Mouse (Mus musculus): ENCODE measurements around the gene Scn1a. TPM values are rescaled to one million over a fixed set of nuclear protein-coding genes. Genes with fewer than 3 reads are reported as not detected.

The Scn1a gene
- polyA plus RNA-seq, 1 experiment, result 0.25 TPM

- Histone ChIP-seq H3K9me3 (replicated peaks; ENCODE audit: control insufficient read depth, insufficient read depth, low read length, poor library complexity, severe bottlenecking) (no peaks in the 10 kb centered on the region), H3K27me3 (ENCODE audit: control insufficient read depth, insufficient read depth, low read length, poor library complexity, severe bottlenecking) (no peaks in the 10 kb centered on the region), H3K27ac (ENCODE audit: insufficient read depth, low read length) (0 out of 2 replicates have a peak overlapping the region, but pooled peaks have one; percentile 4), H3K4me3 (ENCODE audit: low read depth, low read length) (no peak overlapping the region), H3K36me3 (ENCODE audit: control insufficient read depth, insufficient read depth, low read length, poor library complexity, severe bottlenecking) (no peaks in the 10 kb centered on the region), H3K4me1 (ENCODE audit: control insufficient read depth, insufficient read depth, low read length) (no peaks in the 10 kb centered on the region), H3K9ac (ENCODE audit: low read depth, poor library complexity, severe bottlenecking) (no peak overlapping the region)
- TF ChIP-seq POLR2A (IDR thresholded peaks at IDR 0.05; ENCODE audit: insufficient read depth, low read length), result no peak
- TF ChIP-seq CTCF (IDR thresholded peaks at IDR 0.05; ENCODE audit: low read depth, low read length), result no peak
- TF ChIP-seq EP300 (IDR thresholded peaks at IDR 0.05; ENCODE audit: insufficient read depth, low read depth, low read length), result no peak
These were observed 32.2 kb downstream of the Scn1a start for GRCm38 (mm10) chr2:66408456-66408855.

- H3K4me3 ChIP-seq (ENCODE audit: low read depth, low read length), result no peak overlapping the region
- H3K9me3 ChIP-seq (replicated peaks; ENCODE audit: control insufficient read depth, insufficient read depth, low read length, poor library complexity, severe bottlenecking), result no peaks in the 10 kb centered on the region
- H3K4me1 ChIP-seq (ENCODE audit: control insufficient read depth, insufficient read depth, low read length), result no peaks in the 10 kb centered on the region
- H3K27me3 ChIP-seq (ENCODE audit: control insufficient read depth, insufficient read depth, low read length, poor library complexity, severe bottlenecking), result no peaks in the 10 kb centered on the region
- no peak for TF ChIP-seq POLR2A (IDR thresholded peaks at IDR 0.05; ENCODE audit: insufficient read depth, low read length)
- TF ChIP-seq EP300 (IDR thresholded peaks at IDR 0.05; ENCODE audit: insufficient read depth, low read depth, low read length), result no peak
- no peaks in the 10 kb centered on the region for H3K36me3 ChIP-seq (ENCODE audit: control insufficient read depth, insufficient read depth, low read length, poor library complexity, severe bottlenecking)
- H3K27ac ChIP-seq (ENCODE audit: insufficient read depth, low read length), result no peak overlapping the region
- H3K9ac ChIP-seq (ENCODE audit: low read depth, poor library complexity, severe bottlenecking), result no peak overlapping the region
These were observed 48.1 kb downstream of the Scn1a start for GRCm38 (mm10) chr2:66392586-66392985.

- no peaks in the 10 kb centered on the region for H3K36me3 ChIP-seq (ENCODE audit: control insufficient read depth, insufficient read depth, low read length, poor library complexity, severe bottlenecking)
- TF ChIP-seq EP300 (IDR thresholded peaks at IDR 0.05; ENCODE audit: insufficient read depth, low read depth, low read length) (no peak), POLR2A (IDR thresholded peaks at IDR 0.05; ENCODE audit: insufficient read depth, low read length) (no peak), CTCF (IDR thresholded peaks at IDR 0.05; ENCODE audit: low read depth, low read length) (no peak)
- no peak overlapping the region for H3K4me3 ChIP-seq (ENCODE audit: low read depth, low read length)
- H3K9ac ChIP-seq (ENCODE audit: low read depth, poor library complexity, severe bottlenecking), result no peak overlapping the region
- H3K27me3 ChIP-seq (ENCODE audit: control insufficient read depth, insufficient read depth, low read length, poor library complexity, severe bottlenecking), result no peaks in the 10 kb centered on the region
- H3K4me1 ChIP-seq (ENCODE audit: control insufficient read depth, insufficient read depth, low read length), result no peaks in the 10 kb centered on the region
- H3K9me3 ChIP-seq (replicated peaks; ENCODE audit: control insufficient read depth, insufficient read depth, low read length, poor library complexity, severe bottlenecking), result no peaks in the 10 kb centered on the region
- H3K27ac ChIP-seq (ENCODE audit: insufficient read depth, low read length), result no peak overlapping the region
These were observed 72.7 kb downstream of the Scn1a start for GRCm38 (mm10) chr2:66367957-66368356.

GRCm38 (mm10) chr2:66350590-66350989, 90.0 kb downstream of the Scn1a start:
- Histone ChIP-seq H3K27me3 (ENCODE audit: control insufficient read depth, insufficient read depth, low read length, poor library complexity, severe bottlenecking) (no peaks in the 10 kb centered on the region), H3K9ac (ENCODE audit: low read depth, poor library complexity, severe bottlenecking) (no peak overlapping the region), H3K4me3 (ENCODE audit: low read depth, low read length) (no peak overlapping the region), H3K4me1 (ENCODE audit: control insufficient read depth, insufficient read depth, low read length) (no peaks in the 10 kb centered on the region), H3K36me3 (ENCODE audit: control insufficient read depth, insufficient read depth, low read length, poor library complexity, severe bottlenecking) (no peaks in the 10 kb centered on the region), H3K27ac (ENCODE audit: insufficient read depth, low read length) (no peak overlapping the region), H3K9me3 (replicated peaks; ENCODE audit: control insufficient read depth, insufficient read depth, low read length, poor library complexity, severe bottlenecking) (no peaks in the 10 kb centered on the region)
- TF ChIP-seq EP300 (IDR thresholded peaks at IDR 0.05; ENCODE audit: insufficient read depth, low read depth, low read length) (no peak), CTCF (IDR thresholded peaks at IDR 0.05; ENCODE audit: low read depth, low read length) (no peak), POLR2A (IDR thresholded peaks at IDR 0.05; ENCODE audit: insufficient read depth, low read length) (no peak)

GRCm38 (mm10) chr2:66346622-66347021, 94.0 kb downstream of the Scn1a start:
- Histone ChIP-seq H3K4me1 (ENCODE audit: control insufficient read depth, insufficient read depth, low read length) (no peaks in the 10 kb centered on the region), H3K36me3 (ENCODE audit: control insufficient read depth, insufficient read depth, low read length, poor library complexity, severe bottlenecking) (no peaks in the 10 kb centered on the region), H3K9me3 (replicated peaks; ENCODE audit: control insufficient read depth, insufficient read depth, low read length, poor library complexity, severe bottlenecking) (no peaks in the 10 kb centered on the region), H3K9ac (ENCODE audit: low read depth, poor library complexity, severe bottlenecking) (no peak overlapping the region), H3K27ac (ENCODE audit: insufficient read depth, low read length) (no peak overlapping the region), H3K4me3 (ENCODE audit: low read depth, low read length) (no peak overlapping the region), H3K27me3 (ENCODE audit: control insufficient read depth, insufficient read depth, low read length, poor library complexity, severe bottlenecking) (no peaks in the 10 kb centered on the region)
- TF ChIP-seq POLR2A (IDR thresholded peaks at IDR 0.05; ENCODE audit: insufficient read depth, low read length), result no peak
- TF ChIP-seq CTCF (IDR thresholded peaks at IDR 0.05; ENCODE audit: low read depth, low read length), result no peak
- no peak for TF ChIP-seq EP300 (IDR thresholded peaks at IDR 0.05; ENCODE audit: insufficient read depth, low read depth, low read length)

GRCm38 (mm10) chr2:66346181-66346580, 94.5 kb downstream of the Scn1a start:
- Histone ChIP-seq H3K4me3 (ENCODE audit: low read depth, low read length) (no peak overlapping the region), H3K9me3 (replicated peaks; ENCODE audit: control insufficient read depth, insufficient read depth, low read length, poor library complexity, severe bottlenecking) (no peaks in the 10 kb centered on the region), H3K27ac (ENCODE audit: insufficient read depth, low read length) (no peak overlapping the region), H3K27me3 (ENCODE audit: control insufficient read depth, insufficient read depth, low read length, poor library complexity, severe bottlenecking) (no peaks in the 10 kb centered on the region), H3K4me1 (ENCODE audit: control insufficient read depth, insufficient read depth, low read length) (no peaks in the 10 kb centered on the region), H3K9ac (ENCODE audit: low read depth, poor library complexity, severe bottlenecking) (no peak overlapping the region), H3K36me3 (ENCODE audit: control insufficient read depth, insufficient read depth, low read length, poor library complexity, severe bottlenecking) (no peaks in the 10 kb centered on the region)
- TF ChIP-seq POLR2A (IDR thresholded peaks at IDR 0.05; ENCODE audit: insufficient read depth, low read length), result no peak
- no peak for TF ChIP-seq CTCF (IDR thresholded peaks at IDR 0.05; ENCODE audit: low read depth, low read length)
- TF ChIP-seq EP300 (IDR thresholded peaks at IDR 0.05; ENCODE audit: insufficient read depth, low read depth, low read length), result no peak

Measured in ES-Bruce4 (cell line).